Mouse (Mus musculus) pancreas, adult 10 weeks (tissue): ENCODE data around the gene Gm11757. TPM values are rescaled to one million over a fixed set of nuclear protein-coding genes. Genes with fewer than 3 reads are reported as not detected.

Experiments used
- polyA plus RNA-seq: library from polyadenylated mRNA; stranded (reverse); fragments of 350-450 nt; fragmentation: Illumina TruSeq; extraction: RNeasy Lipid Tissue Mini Kit (QIAGEN cat#74804); gene quantifications from one replicate; pipeline ENCODE4 v1.2.3, GENCODE M21; 2015; ENCODE audit warnings: low read depth, low replicate concordance; ENCODE audit not compliant: insufficient read depth

Gm11757 gene
- polyA plus RNA-seq = not detected

GRCm38 (mm10) chr4:73891012-73891411 lies at the start of gene Gm11757:
TSS of gene Gm11757 (minus strand) at chr4:73891112.

GRCm38 (mm10) chr4:73920660-73921059 lies 29.7 kb upstream of the Gm11757 start, which contains the start of gene Gm11756:
TSS of gene Gm11756 (minus strand) at chr4:73920760.

GRCm38 (mm10) chr4:73905853-73906252 lies 14.9 kb upstream of the Gm11757 start, which contains the start of gene Gm13871:
TSS of gene Gm13871 (minus strand) at chr4:73905953.

GRCm38 (mm10) chr4:73876166-73876565 lies 14.7 kb downstream of the Gm11757 start, which contains the start of gene Gm11758:
TSS of gene Gm11758 (minus strand) at chr4:73876266.

Other genes starting within 250 kb of the Gm11757 start
- not detected for gene Gm11239, start 222.8 kb downstream of the Gm11757 start, polyA plus RNA-seq
- gene Gm428, start 207.6 kb downstream of the Gm11757 start, polyA plus RNA-seq = not detected
- 0.70 TPM for gene Rasef, start 100.1 kb downstream of the Gm11757 start, polyA plus RNA-seq
- gene Gm11758, start 14.8 kb downstream of the Gm11757 start, polyA plus RNA-seq = not detected
- gene Gm13871, start 14.8 kb upstream of the Gm11757 start, polyA plus RNA-seq = not detected
- gene Gm11756, start 29.6 kb upstream of the Gm11757 start, polyA plus RNA-seq = not detected
- gene 2310002L09Rik, start 59.7 kb upstream of the Gm11757 start, polyA plus RNA-seq = not detected
- not detected for gene Frmd3, start 122.3 kb upstream of the Gm11757 start, polyA plus RNA-seq